Mouse (Mus musculus): ENCODE results near the gene Tnip1. TPM values are rescaled to one million over a fixed set of nuclear protein-coding genes. Genes with fewer than 3 reads are reported as not detected.

Tnip1 gene
- polyA plus RNA-seq, 1 experiment from 2014 or later, result 8.1 TPM

- no peaks in the 10 kb centered on the region for H3K4me1 ChIP-seq (ENCODE audit: control insufficient read depth, insufficient read depth, low read length)
- ATAC-seq, result no peak
- H3K9me3 ChIP-seq (replicated peaks; ENCODE audit: control insufficient read depth, low read length), result no peaks in the 10 kb centered on the region
- no peak overlapping the region for H3K4me3 ChIP-seq (ENCODE audit: low read depth, low read length)
- no peak overlapping the region for H3K4me2 ChIP-seq (ENCODE audit: low read length)
- no peaks in the 10 kb centered on the region for H3K36me3 ChIP-seq (ENCODE audit: control insufficient read depth, insufficient read depth, low read length)
- H3K27ac ChIP-seq (ENCODE audit: low read depth, low read length), result no peak overlapping the region
- no peak overlapping the region for H3K9ac ChIP-seq (ENCODE audit: low read length)
- DNase-seq (ENCODE audit: low spot score), result no peak
- WGBS, result 82% methylated on average over 8 of the region's 8 CpGs
- H3K27me3 ChIP-seq (replicated peaks; ENCODE audit: control insufficient read depth, insufficient read depth, low read length), result no peaks in the 10 kb centered on the region
Observed at GRCm38 (mm10) chr11:54988754-54989349, 26.1 kb upstream of the Tnip1 start.

- DNase-seq (ENCODE audit: low spot score) (no peak), ATAC-seq (no peak)
- H3K4me1 ChIP-seq (ENCODE audit: control insufficient read depth, insufficient read depth, low read length), result no peaks in the 10 kb centered on the region
- H3K4me3 ChIP-seq (ENCODE audit: low read depth, low read length), result no peak overlapping the region
- H3K36me3 ChIP-seq (ENCODE audit: control insufficient read depth, insufficient read depth, low read length), result no peaks in the 10 kb centered on the region
- no peak overlapping the region for H3K9ac ChIP-seq (ENCODE audit: low read length)
- 74% methylated on average over 1 of the region's 1 CpGs for WGBS
- H3K9me3 ChIP-seq (replicated peaks; ENCODE audit: control insufficient read depth, low read length), result no peaks in the 10 kb centered on the region
- H3K27ac ChIP-seq (ENCODE audit: low read depth, low read length), result no peak overlapping the region
- no peaks in the 10 kb centered on the region for H3K27me3 ChIP-seq (replicated peaks; ENCODE audit: control insufficient read depth, insufficient read depth, low read length)
- no peak overlapping the region for H3K4me2 ChIP-seq (ENCODE audit: low read length)
Observed at GRCm38 (mm10) chr11:54987974-54988373, 25.3 kb upstream of the Tnip1 start.

DNA sequence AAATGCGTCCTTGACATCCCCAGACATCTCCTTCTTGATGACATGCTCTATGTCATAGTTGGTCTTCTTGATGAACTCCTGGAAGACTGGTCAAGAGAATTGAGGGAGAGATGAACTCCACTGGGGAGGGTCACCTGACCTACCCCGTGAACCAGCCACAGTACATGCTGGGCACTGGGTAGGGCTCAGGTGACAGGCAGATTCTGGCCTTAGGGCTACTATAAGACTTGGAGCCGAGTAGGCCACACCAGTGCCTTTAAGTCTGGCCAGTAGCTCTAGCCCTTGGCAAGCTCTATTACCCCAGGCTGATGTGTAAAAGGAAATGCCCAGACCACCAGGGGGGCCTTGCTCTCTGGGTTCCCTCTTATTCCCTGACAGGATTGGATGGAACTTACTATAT lies 22.4 kb upstream of the Tnip1 start:
- H3K4me2 ChIP-seq (ENCODE audit: low read length), result no peak overlapping the region
- ATAC-seq (no peak), DNase-seq (ENCODE audit: low spot score) (no peak)
- no peaks in the 10 kb centered on the region for H3K27me3 ChIP-seq (replicated peaks; ENCODE audit: control insufficient read depth, insufficient read depth, low read length)
- no peak overlapping the region for H3K4me3 ChIP-seq (ENCODE audit: low read depth, low read length)
- 83% methylated on average over 3 of the region's 3 CpGs for WGBS
- no peak overlapping the region for H3K27ac ChIP-seq (ENCODE audit: low read depth, low read length)
- H3K9ac ChIP-seq (ENCODE audit: low read length), result no peak overlapping the region
- peaks cover 6% of the 10 kb centered on the region; the same call in 1 of the 2 replicates for H3K36me3 ChIP-seq (ENCODE audit: control insufficient read depth, insufficient read depth, low read length)
- H3K9me3 ChIP-seq (replicated peaks; ENCODE audit: control insufficient read depth, low read length), result no peaks in the 10 kb centered on the region
- H3K4me1 ChIP-seq (ENCODE audit: control insufficient read depth, insufficient read depth, low read length), result no peaks in the 10 kb centered on the region

DNA sequence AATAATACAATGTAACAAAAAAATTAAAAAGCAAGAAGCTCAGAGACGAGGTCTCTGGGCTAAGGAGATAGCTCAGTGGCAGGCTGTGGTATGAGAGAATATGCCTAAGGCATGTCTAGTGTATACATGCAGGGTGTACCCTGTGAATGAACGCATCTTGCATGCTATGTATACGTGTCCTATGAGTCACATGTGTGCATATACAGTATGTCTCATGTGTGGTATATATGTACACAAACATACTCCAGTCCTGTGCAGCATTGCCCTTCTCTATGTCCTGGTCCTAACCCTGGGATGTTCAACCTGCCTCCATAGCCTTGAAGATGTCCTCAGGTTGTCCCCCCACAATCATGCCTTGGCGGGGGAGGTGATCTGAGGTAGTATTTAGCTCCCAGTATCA lies 21.9 kb upstream of the Tnip1 start:
- Histone ChIP-seq H3K36me3 (ENCODE audit: control insufficient read depth, insufficient read depth, low read length) (peaks cover 6% of the 10 kb centered on the region; the same call in 1 of the 2 replicates), H3K4me2 (ENCODE audit: low read length) (no peak overlapping the region), H3K27ac (ENCODE audit: low read depth, low read length) (no peak overlapping the region), H3K4me1 (ENCODE audit: control insufficient read depth, insufficient read depth, low read length) (no peaks in the 10 kb centered on the region), H3K4me3 (ENCODE audit: low read depth, low read length) (no peak overlapping the region), H3K9me3 (replicated peaks; ENCODE audit: control insufficient read depth, low read length) (no peaks in the 10 kb centered on the region), H3K27me3 (replicated peaks; ENCODE audit: control insufficient read depth, insufficient read depth, low read length) (no peaks in the 10 kb centered on the region), H3K9ac (ENCODE audit: low read length) (no peak overlapping the region)
- WGBS, result 62% methylated on average over 4 of the region's 4 CpGs
- DNase-seq (ENCODE audit: low spot score), result no peak
- 0 out of 2 replicates have a peak, but pooled peaks have one; percentile 20 for ATAC-seq

- 3% methylated on average over 6 of the region's 6 CpGs for WGBS
- Histone ChIP-seq H3K9me3 (replicated peaks; ENCODE audit: control insufficient read depth, low read length) (no peaks in the 10 kb centered on the region), H3K36me3 (ENCODE audit: control insufficient read depth, insufficient read depth, low read length) (peaks cover 6% of the 10 kb centered on the region; the same call in 1 of the 2 replicates), H3K4me2 (ENCODE audit: low read length) (no peak overlapping the region), H3K9ac (ENCODE audit: low read length) (no peak overlapping the region), H3K4me3 (ENCODE audit: low read depth, low read length) (no peak overlapping the region), H3K27ac (ENCODE audit: low read depth, low read length) (no peak overlapping the region), H3K4me1 (ENCODE audit: control insufficient read depth, insufficient read depth, low read length) (no peaks in the 10 kb centered on the region), H3K27me3 (replicated peaks; ENCODE audit: control insufficient read depth, insufficient read depth, low read length) (no peaks in the 10 kb centered on the region)
- peak; percentile 93 for DNase-seq (ENCODE audit: low spot score)
- ATAC-seq, result peak; percentile 32; the same call in 1 of the 2 replicates
Observed at GRCm38 (mm10) chr11:54984085-54984484, 21.4 kb upstream of the Tnip1 start.

DNA sequence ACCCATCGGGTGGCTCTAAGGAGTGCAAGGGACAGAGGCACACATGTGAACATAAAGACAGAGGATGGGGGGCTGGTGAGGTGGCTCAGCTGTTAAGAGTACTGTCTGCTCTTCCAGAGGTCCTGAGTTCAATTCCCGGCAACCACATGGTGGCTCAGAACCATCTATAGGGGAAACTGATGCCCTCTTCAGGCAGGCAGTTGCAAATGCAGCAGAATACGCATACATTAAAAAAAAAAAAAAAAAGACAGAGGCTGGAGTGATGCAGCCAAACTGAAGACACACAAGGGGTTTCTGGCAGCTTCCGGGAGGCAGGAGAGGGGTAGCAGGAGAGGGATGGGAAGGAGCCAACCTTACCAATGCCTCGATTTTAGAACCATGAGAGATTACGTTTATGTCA lies 19.8 kb upstream of the Tnip1 start:
- Histone ChIP-seq H3K27ac (ENCODE audit: low read depth, low read length) (no peak overlapping the region), H3K4me2 (ENCODE audit: low read length) (no peak overlapping the region), H3K9ac (ENCODE audit: low read length) (no peak overlapping the region), H3K4me3 (ENCODE audit: low read depth, low read length) (no peak overlapping the region), H3K27me3 (replicated peaks; ENCODE audit: control insufficient read depth, insufficient read depth, low read length) (no peaks in the 10 kb centered on the region), H3K4me1 (ENCODE audit: control insufficient read depth, insufficient read depth, low read length) (no peaks in the 10 kb centered on the region), H3K9me3 (replicated peaks; ENCODE audit: control insufficient read depth, low read length) (no peaks in the 10 kb centered on the region), H3K36me3 (ENCODE audit: control insufficient read depth, insufficient read depth, low read length) (peaks cover 6% of the 10 kb centered on the region; the same call in 1 of the 2 replicates)
- no peak for ATAC-seq
- 91% methylated on average over 6 of the region's 6 CpGs for WGBS
- DNase-seq (ENCODE audit: low spot score), result no peak

GRCm38 (mm10) chr11:54981630-54982029 lies 18.9 kb upstream of the Tnip1 start:
- Histone ChIP-seq H3K9ac (ENCODE audit: low read length) (no peak overlapping the region), H3K36me3 (ENCODE audit: control insufficient read depth, insufficient read depth, low read length) (peaks cover 6% of the 10 kb centered on the region; the same call in 1 of the 2 replicates), H3K27me3 (replicated peaks; ENCODE audit: control insufficient read depth, insufficient read depth, low read length) (no peaks in the 10 kb centered on the region), H3K4me2 (ENCODE audit: low read length) (no peak overlapping the region), H3K4me3 (ENCODE audit: low read depth, low read length) (no peak overlapping the region), H3K27ac (ENCODE audit: low read depth, low read length) (no peak overlapping the region), H3K9me3 (replicated peaks; ENCODE audit: control insufficient read depth, low read length) (no peaks in the 10 kb centered on the region), H3K4me1 (ENCODE audit: control insufficient read depth, insufficient read depth, low read length) (no peaks in the 10 kb centered on the region)
- ATAC-seq, result no peak
- DNase-seq (ENCODE audit: low spot score), result no peak
- WGBS, result 94% methylated on average over 4 of the region's 4 CpGs

DNA sequence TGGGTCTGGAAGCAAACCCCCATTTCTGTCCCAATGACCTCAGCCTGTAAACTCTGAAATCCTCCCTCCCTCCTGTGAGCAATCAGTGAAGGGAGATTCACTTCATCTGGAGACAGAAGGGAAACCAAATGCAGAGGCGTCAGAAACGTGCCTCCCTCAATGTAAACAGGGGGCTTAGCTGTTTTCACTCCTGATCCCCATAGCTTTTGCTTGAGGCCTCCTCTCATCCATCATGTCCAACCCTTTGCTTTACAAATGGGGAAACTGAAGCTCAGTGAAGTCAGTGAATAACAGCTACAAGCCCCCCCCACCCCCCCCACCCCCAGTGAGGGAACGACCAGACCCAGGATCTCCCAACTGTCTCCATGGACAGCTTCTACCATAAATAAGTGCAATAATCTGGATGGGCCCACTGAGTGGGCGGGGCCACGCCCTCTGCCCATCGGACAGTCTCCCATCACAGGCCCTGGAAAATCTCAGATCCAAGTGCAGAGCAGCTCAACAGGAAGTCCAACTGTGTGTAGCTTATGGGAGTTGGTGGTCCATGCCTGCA lies 14.7 kb upstream of the Tnip1 start:
- Histone ChIP-seq H3K9me3 (replicated peaks; ENCODE audit: control insufficient read depth, low read length) (no peaks in the 10 kb centered on the region), H3K4me2 (ENCODE audit: low read length) (no peak overlapping the region), H3K4me3 (ENCODE audit: low read depth, low read length) (no peak overlapping the region), H3K4me1 (ENCODE audit: control insufficient read depth, insufficient read depth, low read length) (peaks cover 6% of the 10 kb centered on the region; the same call in 1 of the 2 replicates), H3K36me3 (ENCODE audit: control insufficient read depth, insufficient read depth, low read length) (peaks cover 6% of the 10 kb centered on the region; the same call in 1 of the 2 replicates), H3K9ac (ENCODE audit: low read length) (no peak overlapping the region), H3K27me3 (replicated peaks; ENCODE audit: control insufficient read depth, insufficient read depth, low read length) (no peaks in the 10 kb centered on the region), H3K27ac (ENCODE audit: low read depth, low read length) (no peak overlapping the region)
- WGBS, result 69% methylated on average over 6 of the region's 6 CpGs
- DNase-seq (ENCODE audit: low spot score), result no peak
- no peak for ATAC-seq

DNA sequence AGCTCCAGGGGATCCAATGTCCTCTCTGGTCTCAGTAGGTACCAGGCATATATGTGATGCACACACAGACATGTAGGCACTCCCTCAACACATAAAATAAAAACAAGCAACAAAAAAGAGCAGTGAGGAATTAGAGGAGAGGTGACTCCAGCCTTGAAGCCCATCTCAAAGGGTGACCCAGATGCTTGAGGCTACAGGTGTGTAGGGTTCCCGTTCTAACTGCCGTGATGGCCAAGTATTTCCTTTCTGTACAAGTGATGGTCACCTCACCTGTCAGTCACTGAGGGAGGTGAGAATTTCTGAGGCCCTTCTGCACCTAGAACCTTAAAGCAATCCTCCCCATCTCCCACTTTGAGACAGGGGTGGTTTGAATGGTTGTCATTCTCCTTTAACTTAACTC lies 13.6 kb upstream of the Tnip1 start:
- WGBS, result 95% methylated on average over 2 of the region's 2 CpGs
- H3K4me2 ChIP-seq (ENCODE audit: low read length), result no peak overlapping the region
- no peak overlapping the region for H3K27ac ChIP-seq (ENCODE audit: low read depth, low read length)

More for the DNA sequence above, 13.6 kb upstream of the Tnip1 start:
- no peak for ATAC-seq
- DNase-seq (ENCODE audit: low spot score), result no peak
- Histone ChIP-seq H3K9me3 (replicated peaks; ENCODE audit: control insufficient read depth, low read length) (no peaks in the 10 kb centered on the region), H3K36me3 (ENCODE audit: control insufficient read depth, insufficient read depth, low read length) (peaks cover 2% of the 10 kb centered on the region; the same call in 1 of the 2 replicates), H3K27me3 (replicated peaks; ENCODE audit: control insufficient read depth, insufficient read depth, low read length) (no peaks in the 10 kb centered on the region), H3K4me1 (ENCODE audit: control insufficient read depth, insufficient read depth, low read length) (peaks cover 6% of the 10 kb centered on the region; the same call in 1 of the 2 replicates), H3K4me3 (ENCODE audit: low read depth, low read length) (no peak overlapping the region), H3K9ac (ENCODE audit: low read length) (no peak overlapping the region)

Data from forebrain, embryonic 14.5 days (tissue).